8 mouse cellular contexts compared by ENCODE assay signal in the genomic region with DNA sequence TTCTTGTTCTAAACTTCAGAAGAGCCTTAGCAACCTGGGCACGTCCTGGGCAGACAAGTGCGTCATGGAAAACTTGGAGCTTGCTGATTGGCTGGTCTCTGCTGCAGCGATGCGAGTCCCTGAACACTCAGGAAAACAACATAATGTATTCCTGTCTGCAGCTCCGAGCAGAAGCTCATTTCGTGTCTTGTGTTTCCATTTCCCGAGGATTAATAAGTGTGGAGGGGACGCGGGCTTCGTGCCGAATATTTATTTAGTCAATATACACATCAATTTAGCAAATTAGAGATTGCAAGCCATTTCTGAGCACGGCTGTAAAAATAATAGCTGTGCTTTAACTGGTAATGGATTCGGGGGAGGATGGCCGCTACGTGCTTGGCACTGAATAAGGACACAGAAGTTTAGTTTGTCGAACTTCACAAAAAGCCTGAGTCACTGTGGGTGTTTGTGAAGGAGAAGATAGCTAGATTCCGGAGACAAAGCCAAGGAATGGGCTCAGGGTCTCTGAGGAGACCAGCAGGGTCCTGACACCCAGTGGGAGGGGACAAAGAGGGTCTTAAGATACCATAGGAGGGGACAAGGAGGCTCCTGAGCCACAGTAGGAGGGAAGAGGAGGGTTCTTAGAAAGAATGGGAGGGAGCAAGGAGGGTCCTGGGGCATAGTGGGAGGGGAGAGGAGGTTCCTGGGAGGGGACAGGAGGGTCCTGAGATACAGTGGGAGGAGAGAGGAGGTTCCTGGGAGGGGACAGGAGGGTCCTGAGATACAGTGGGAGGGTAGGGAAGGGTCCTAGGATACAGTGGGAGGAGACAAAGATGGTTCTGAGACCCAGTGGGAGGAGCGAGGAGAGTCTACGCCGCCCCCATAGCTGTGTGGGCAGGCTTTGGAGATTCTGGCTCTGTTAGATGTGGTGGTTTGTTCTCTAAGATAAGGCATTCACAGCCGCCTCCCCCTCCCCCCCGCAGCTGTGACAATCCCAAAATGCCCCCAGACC. TPM values are rescaled to one million over a fixed set of nuclear protein-coding genes. Genes with fewer than 3 reads are reported as not detected.
DNase-seq lines count a peak whose midpoint lies in the region; ATAC-seq and TF ChIP-seq lines count a peak whose summit lies in the region.

No protein-coding gene starts in this region.

- TF ChIP-seq CTCF in forebrain, postnatal 0 days (IDR thresholded peaks at IDR 0.05; ENCODE audit: low read depth) = no peak

- peak; percentile 35 for DNase-seq in ES-CJ7 (ENCODE audit: low read depth, low spot score)
- DNase-seq in adrenal gland, postnatal 14 days = peak; percentile 78
- peak; percentile 84 for DNase-seq in forebrain, postnatal 0 days
- peak; percentile 65 to 74 for DNase-seq in layer of hippocampus, postnatal 10 days (ENCODE audit: low spot score in 2 of 2)
- peak; percentile 68 for DNase-seq in retina, embryonic 14.5 days (ENCODE audit: low spot score)
- DNase-seq in adipocyte (ENCODE audit: low spot score) = no peak

- peak overlapping the region; percentile 55 for H3K4me2 ChIP-seq in forebrain, postnatal 0 days (ENCODE audit: low read depth)
- H3K4me2 ChIP-seq in hindbrain, embryonic 15.5 days = peak overlapping the region; percentile 62
- peak overlapping the region; percentile 56 for H3K4me2 ChIP-seq in lung, embryonic 15.5 days

- no peaks in the 10 kb centered on the region for H3K9me3 ChIP-seq in forebrain, postnatal 0 days (ENCODE audit: low read length)
- no peaks in the 10 kb centered on the region for H3K9me3 ChIP-seq in hindbrain, embryonic 15.5 days
- no peaks in the 10 kb centered on the region for H3K9me3 ChIP-seq in lung, embryonic 15.5 days

- H3K27ac ChIP-seq in forebrain, postnatal 0 days (ENCODE audit: low read depth, low read length) = peak overlapping the region; percentile 90
- H3K27ac ChIP-seq in hindbrain, embryonic 15.5 days (replicated peaks) = peak overlapping the region; percentile 92
- peak overlapping the region; percentile 93 for H3K27ac ChIP-seq in lung, embryonic 15.5 days

- peaks cover 23% of the 10 kb centered on the region for H3K4me1 ChIP-seq in forebrain, postnatal 0 days (ENCODE audit: insufficient read depth)
- peaks cover 44% of the 10 kb centered on the region for H3K4me1 ChIP-seq in hindbrain, embryonic 15.5 days (replicated peaks)
- peaks cover 31% of the 10 kb centered on the region for H3K4me1 ChIP-seq in lung, embryonic 15.5 days

- H3K27me3 ChIP-seq in forebrain, postnatal 0 days (ENCODE audit: insufficient read depth, low read length) = peaks cover 12% of the 10 kb centered on the region
- no peaks in the 10 kb centered on the region for H3K27me3 ChIP-seq in hindbrain, embryonic 15.5 days
- H3K27me3 ChIP-seq in lung, embryonic 15.5 days = peaks cover 37% of the 10 kb centered on the region

- 2% methylated on average over 22 of the region's 22 CpGs for WGBS in forebrain, postnatal 0 days
- under 1% methylated on average over 22 of the region's 22 CpGs for WGBS in hindbrain, embryonic 15.5 days
- WGBS in lung, embryonic 15.5 days = 2% methylated on average over 22 of the region's 22 CpGs

- peak; percentile 90 for ATAC-seq in forebrain, postnatal 0 days
- ATAC-seq in hindbrain, embryonic 15.5 days (ENCODE audit: low FRiP score, low read depth) = peak; percentile 79
- peak; percentile 89 for ATAC-seq in lung, embryonic 15.5 days (ENCODE audit: borderline replicate concordance, extremely low read depth, low FRiP score, low TSS enrichment)

- H3K9ac ChIP-seq in forebrain, postnatal 0 days = peak overlapping the region; percentile 46
- peak overlapping the region; percentile 37; the same call in 1 of the 2 replicates for H3K9ac ChIP-seq in hindbrain, embryonic 15.5 days
- H3K9ac ChIP-seq in lung, embryonic 15.5 days = 0 out of 2 replicates have a peak overlapping the region, but pooled peaks have one; percentile 25

- peak overlapping the region; percentile 30 for H3K4me3 ChIP-seq in forebrain, postnatal 0 days (ENCODE audit: low read depth, low read length)
- H3K4me3 ChIP-seq in hindbrain, embryonic 15.5 days = peak overlapping the region; percentile 33
- peak overlapping the region; percentile 31 for H3K4me3 ChIP-seq in lung, embryonic 15.5 days

- no peaks in the 10 kb centered on the region for H3K36me3 ChIP-seq in forebrain, postnatal 0 days (ENCODE audit: insufficient read depth)
- H3K36me3 ChIP-seq in hindbrain, embryonic 15.5 days = no peaks in the 10 kb centered on the region
- H3K36me3 ChIP-seq in lung, embryonic 15.5 days = no peaks in the 10 kb centered on the region

RNA-seq across cellular contexts. Expression of a gene that starts 21.0 kb away (rescaled TPM):
- 1,355 and 1,486 TPM in 2 replicates for total RNA-seq in adrenal gland, postnatal 14 days (2021)
- not detected in 2 replicates for total RNA-seq in forebrain, postnatal 0 days (2014; rRNA removed)
- polyA plus RNA-seq in forebrain, postnatal 0 days (2015; fragmentation: Nextera tagmentation; extraction: Ambion mirVana) = not detected in 2 replicates
- polyA plus RNA-seq in hindbrain, embryonic 15.5 days (2015; fragmentation: Nextera tagmentation; extraction: Ambion mirVana) = not detected in 2 replicates
- total RNA-seq in layer of hippocampus, postnatal 10 days (2021) = not detected
- 0.10 TPM in 1 of 2 replicates, not detected in the other for polyA plus RNA-seq in lung, embryonic 15.5 days (2015; fragmentation: Nextera tagmentation; extraction: Ambion mirVana)

RNA-seq across cellular contexts. Expression of a gene that starts 44.9 kb away (rescaled TPM):
- total RNA-seq in adrenal gland, postnatal 14 days (2021) = 2.6 and 4.3 TPM in 2 replicates
- total RNA-seq in forebrain, postnatal 0 days (2014; rRNA removed) = 0.52 TPM in 1 of 2 replicates, not detected in the other
- 0.44 and 0.45 TPM in 2 replicates for polyA plus RNA-seq in forebrain, postnatal 0 days (2015; fragmentation: Nextera tagmentation; extraction: Ambion mirVana)
- polyA plus RNA-seq in hindbrain, embryonic 15.5 days (2015; fragmentation: Nextera tagmentation; extraction: Ambion mirVana) = 0.25 and 1.6 TPM in 2 replicates
- not detected for total RNA-seq in layer of hippocampus, postnatal 10 days (2021)
- polyA plus RNA-seq in lung, embryonic 15.5 days (2015; fragmentation: Nextera tagmentation; extraction: Ambion mirVana) = 0.43 and 0.95 TPM in 2 replicates

RNA-seq across cellular contexts. Expression of a gene that starts 54.5 kb away (rescaled TPM):
- 0.15 TPM in 2 replicates for total RNA-seq in adrenal gland, postnatal 14 days (2021)
- total RNA-seq in forebrain, postnatal 0 days (2014; rRNA removed) = not detected in 2 replicates
- polyA plus RNA-seq in forebrain, postnatal 0 days (2015; fragmentation: Nextera tagmentation; extraction: Ambion mirVana) = 0.06 TPM in 1 of 2 replicates, not detected in the other
- 0.04 and 0.10 TPM in 2 replicates for polyA plus RNA-seq in hindbrain, embryonic 15.5 days (2015; fragmentation: Nextera tagmentation; extraction: Ambion mirVana)
- not detected for total RNA-seq in layer of hippocampus, postnatal 10 days (2021)
- polyA plus RNA-seq in lung, embryonic 15.5 days (2015; fragmentation: Nextera tagmentation; extraction: Ambion mirVana) = 0.07 and 0.08 TPM in 2 replicates

Comparison
In these comparisons a context has a peak if more than half of its experiments do, and no peak if none do; other contexts are left out.
1. RNA of a gene that starts 21.0 kb away (total RNA-seq): 1,355 to 1,486 TPM in adrenal gland, postnatal 14 days; not detected in forebrain, postnatal 0 days and not detected in layer of hippocampus, postnatal 10 days; every median in the first group is over 1,000 times any median in the second.
2. Peak in every context shown above with its lines, with median percentiles within 50 percentile points of each other: ATAC-seq, H3K27ac ChIP-seq, H3K4me2 ChIP-seq, H3K4me3 ChIP-seq and H3K9ac ChIP-seq.